Mouse (Mus musculus) MEL (cell line): ENCODE data around the gene H2-DMb1. TPM values are rescaled to one million over a fixed set of nuclear protein-coding genes. Genes with fewer than 3 reads are reported as not detected.

ENCODE experiments used
- DNase-seq: peaks from one replicate; pipeline ENCODE4 v3.0.0; 2011; ENCODE audit warnings: low read depth, low spot score
- H3K27ac ChIP-seq: 2 replicates; pipeline ENCODE4 v1.5.1; 2012; ENCODE audit warnings: low read depth, mild to moderate bottlenecking, control low read depth, low read length, moderate library complexity; ENCODE audit not compliant: control insufficient read depth
- H3K27me3 ChIP-seq, 2 experiments: fragments of 150-350 bp in 1 of 2; sonication (generic) in 1 of 2; 2 replicates each; pipeline ENCODE4 v1.6.1; 2012; ENCODE audit warnings: low read length in 2 of 2, mild to moderate bottlenecking in 2 of 2, improper control_type of control experiment in 1 of 2, moderate library complexity in 1 of 2; ENCODE audit not compliant: insufficient read depth in 2 of 2, control insufficient read depth in 1 of 2
- H3K36me3 ChIP-seq, 2 experiments: 2 replicates each; pipeline ENCODE4 v1.6.1; 2012 to 2014; ENCODE audit warnings: low read length in 2 of 2, improper control_type of control experiment in 1 of 2, inconsistent platforms in 1 of 2, mild to moderate bottlenecking in 1 of 2; ENCODE audit not compliant: insufficient read depth in 2 of 2, control insufficient read depth in 1 of 2
- H3K4me1 ChIP-seq, 2 experiments: fragments of 150-350 bp in 1 of 2; sonication (generic) in 1 of 2; 2 replicates each; pipeline ENCODE4 v1.6.1; 2012; ENCODE audit warnings: low read length in 2 of 2, improper control_type of control experiment in 1 of 2, mild to moderate bottlenecking in 1 of 2; ENCODE audit not compliant: insufficient read depth in 2 of 2, control insufficient read depth in 1 of 2
- H3K4me3 ChIP-seq, 2 experiments: fragments of 150-350 bp in 1 of 2; sonication (generic) in 1 of 2; 2 replicates each; pipeline ENCODE4 v1.5.1; 2012; ENCODE audit warnings: low read depth in 2 of 2, low read length in 2 of 2, mild to moderate bottlenecking in 2 of 2, moderate library complexity in 2 of 2, control low read depth in 1 of 2, improper control_type of control experiment in 1 of 2; ENCODE audit not compliant: control insufficient read depth in 1 of 2, insufficient read depth in 1 of 2
- H3K79me2 ChIP-seq: 2 replicates; pipeline ENCODE4 v1.6.1; 2012; ENCODE audit warnings: mild to moderate bottlenecking, low read length, moderate library complexity; ENCODE audit not compliant: control insufficient read depth, poor library complexity, insufficient read depth
- H3K9ac ChIP-seq: 2 replicates; pipeline ENCODE4 v1.6.1; 2012; ENCODE audit warnings: low read depth, mild to moderate bottlenecking, control low read depth, low read length, moderate library complexity; ENCODE audit not compliant: control insufficient read depth, poor library complexity, severe bottlenecking
- H3K9me3 ChIP-seq: fragments of 150-350 bp; sonication (generic); replicated peaks from 2 replicates; pipeline ENCODE4 v1.6.1; 2012; ENCODE audit warnings: mild to moderate bottlenecking, low read length, improper control_type of control experiment, moderate library complexity; ENCODE audit not compliant: insufficient read depth
- BHLHE40 ChIP-seq: IDR thresholded peaks from 2 replicates; pipeline ENCODE4 v1.6.1; 2012; ENCODE audit warnings: low read depth, mild to moderate bottlenecking, inconsistent platforms, low read length, improper control_type of control experiment, borderline replicate concordance
- CHD1 ChIP-seq: IDR thresholded peaks from 2 replicates; pipeline ENCODE4 v1.6.1; 2012; ENCODE audit warnings: low read depth, mild to moderate bottlenecking, inconsistent platforms, low read length, improper control_type of control experiment
- CHD2 ChIP-seq: IDR thresholded peaks from 2 replicates; pipeline ENCODE4 v1.6.1; 2011; ENCODE audit warnings: low read length, improper control_type of control experiment
- CTCF ChIP-seq, 3 experiments: IDR thresholded peaks in 2 of 3; conservative IDR thresholded peaks in 1 of 3; 2 replicates each; pipeline ENCODE4 v1.5.1; 2011 to 2012; ENCODE audit warnings: low read length in 3 of 3, low read depth in 2 of 3, mild to moderate bottlenecking in 2 of 3, improper control_type of control experiment in 1 of 3, inconsistent platforms in 1 of 3, mixed read lengths in 1 of 3, moderate library complexity in 1 of 3; ENCODE audit not compliant: control insufficient read depth in 1 of 3, insufficient read depth in 1 of 3, poor library complexity in 1 of 3, severe bottlenecking in 1 of 3
- E2F4 ChIP-seq: IDR thresholded peaks from 2 replicates; pipeline ENCODE4 v1.6.1; 2011; ENCODE audit warnings: low read depth, low read length, improper control_type of control experiment, borderline replicate concordance
- EP300 ChIP-seq, 2 experiments: IDR thresholded peaks; 2 replicates each; pipeline ENCODE4 v1.6.1; 2011; ENCODE audit warnings: improper control_type of control experiment in 2 of 2, low read length in 2 of 2, low read depth in 1 of 2, mild to moderate bottlenecking in 1 of 2
- ETS1 ChIP-seq: IDR thresholded peaks from 2 replicates; pipeline ENCODE4 v1.6.1; 2012; ENCODE audit warnings: low read depth, mild to moderate bottlenecking, inconsistent platforms, low read length, improper control_type of control experiment, moderate library complexity
- GABPA ChIP-seq: IDR thresholded peaks from 2 replicates; pipeline ENCODE4 v1.6.1; 2012; ENCODE audit warnings: low read depth, mild to moderate bottlenecking, inconsistent platforms, low read length, improper control_type of control experiment, moderate library complexity
- GATA1 ChIP-seq: IDR thresholded peaks from 2 replicates; pipeline ENCODE4 v1.6.1; 2011; ENCODE audit warnings: low read depth, low read length, improper control_type of control experiment
- HCFC1 ChIP-seq: IDR thresholded peaks from 2 replicates; pipeline ENCODE4 v1.6.1; 2012; ENCODE audit warnings: low read depth, mild to moderate bottlenecking, inconsistent platforms, low read length, improper control_type of control experiment, moderate library complexity
- JUND ChIP-seq: IDR thresholded peaks from 2 replicates; pipeline ENCODE4 v1.6.1; 2011; ENCODE audit warnings: low read depth, mild to moderate bottlenecking, improper control_type of control experiment, low read length
- MAFK ChIP-seq: IDR thresholded peaks from 2 replicates; pipeline ENCODE4 v1.6.1; 2011; ENCODE audit warnings: low read depth, mild to moderate bottlenecking, low read length, improper control_type of control experiment, borderline replicate concordance
- MAX ChIP-seq: IDR thresholded peaks from 2 replicates; pipeline ENCODE4 v1.6.1; 2011; ENCODE audit warnings: low read length, improper control_type of control experiment
- MXI1 ChIP-seq: IDR thresholded peaks from 2 replicates; pipeline ENCODE4 v1.6.1; 2011; ENCODE audit warnings: mild to moderate bottlenecking, low read depth, low read length, improper control_type of control experiment
- MYB ChIP-seq: IDR thresholded peaks from 2 replicates; pipeline ENCODE4 v1.6.1; 2011; ENCODE audit warnings: mild to moderate bottlenecking, low read depth, low read length, improper control_type of control experiment
- MYC ChIP-seq: IDR thresholded peaks from 2 replicates; pipeline ENCODE4 v1.6.1; 2011; ENCODE audit warnings: low read depth, mild to moderate bottlenecking, low read length, improper control_type of control experiment, moderate library complexity
- NELFE ChIP-seq: IDR thresholded peaks from 2 replicates; pipeline ENCODE4 v1.6.1; 2011; ENCODE audit warnings: low read depth, low read length, improper control_type of control experiment
- NRF1 ChIP-seq: IDR thresholded peaks from 2 replicates; pipeline ENCODE4 v1.6.1; 2014; ENCODE audit warnings: low read depth, mild to moderate bottlenecking, inconsistent platforms, low read length, improper control_type of control experiment, moderate library complexity; ENCODE audit not compliant: poor library complexity, insufficient read depth, severe bottlenecking
- POLR2A ChIP-seq, 2 experiments: IDR thresholded peaks; 2 replicates each; pipeline ENCODE4 v1.6.1; 2011 to 2012; ENCODE audit warnings: low read length in 2 of 2, mild to moderate bottlenecking in 2 of 2, control low read depth in 1 of 2, improper control_type of control experiment in 1 of 2, low read depth in 1 of 2, moderate library complexity in 1 of 2; ENCODE audit not compliant: control insufficient read depth in 1 of 2, insufficient read depth in 1 of 2, poor library complexity in 1 of 2
- POLR2AphosphoS5 ChIP-seq: IDR thresholded peaks from 2 replicates; pipeline ENCODE4 v1.6.1; 2012; ENCODE audit warnings: low read depth, borderline replicate concordance, mild to moderate bottlenecking, inconsistent platforms, low read length, moderate library complexity, mixed read lengths
- TAL1 ChIP-seq: IDR thresholded peaks from 2 replicates; pipeline ENCODE4 v1.6.1; 2012; ENCODE audit warnings: mild to moderate bottlenecking, inconsistent platforms, low read length, moderate library complexity, mixed read lengths
- TBP ChIP-seq: IDR thresholded peaks from 2 replicates; pipeline ENCODE4 v1.8.0; 2011; ENCODE audit warnings: low read depth, low read length, improper control_type of control experiment
- TCF12 ChIP-seq: IDR thresholded peaks from 2 replicates; pipeline ENCODE4 v1.6.1; 2014; ENCODE audit warnings: low read depth, mild to moderate bottlenecking, inconsistent platforms, low read length, improper control_type of control experiment, moderate library complexity
- USF1 ChIP-seq: IDR thresholded peaks from 2 replicates; pipeline ENCODE4 v1.6.1; 2014; ENCODE audit warnings: low read depth, mild to moderate bottlenecking, inconsistent platforms, low read length, improper control_type of control experiment, moderate library complexity
- USF2 ChIP-seq, 2 experiments: IDR thresholded peaks; 2 replicates each; pipeline ENCODE4 v1.6.1; 2011 to 2012; ENCODE audit warnings: improper control_type of control experiment in 2 of 2, low read length in 2 of 2, borderline replicate concordance in 1 of 2, inconsistent platforms in 1 of 2, low read depth in 1 of 2, mild to moderate bottlenecking in 1 of 2; ENCODE audit not compliant: insufficient read depth in 1 of 2
- ZKSCAN1 ChIP-seq: IDR thresholded peaks from 2 replicates; pipeline ENCODE4 v1.6.1; 2012; ENCODE audit warnings: low read depth, mild to moderate bottlenecking, inconsistent platforms, low read length, improper control_type of control experiment, moderate library complexity
- ZMIZ1 ChIP-seq: IDR thresholded peaks from 2 replicates; pipeline ENCODE4 v1.6.1; 2012; ENCODE audit warnings: low read depth, mild to moderate bottlenecking, inconsistent platforms, low read length, improper control_type of control experiment, moderate library complexity
- polyA plus RNA-seq, 2 experiments: library from polyadenylated mRNA; stranded (reverse) in 1 of 2; unstranded in 1 of 2; fragments of >175 nt in 1 of 2; fragments of >200 nt in 1 of 2; gene quantifications; 2 replicates each; pipeline versions ENCODE4 v1.2.1 to v1.2.4; 2012; ENCODE audit warnings: low replicate concordance in 2 of 2, low read depth in 1 of 2; ENCODE audit not compliant: insufficient read length in 2 of 2, insufficient read depth in 1 of 2, missing spikeins in 1 of 2
- total RNA-seq: library from RNA; depleted of rRNA; stranded (reverse); fragments of 300-350 nt; gene quantifications from 2 replicates; pipeline ENCODE4 v1.2.3, GENCODE M21; 2012

The H2-DMb1 gene
- total and polyA plus RNA-seq, 3 experiments = 0.67 TPM; not detected in 2

DNA sequence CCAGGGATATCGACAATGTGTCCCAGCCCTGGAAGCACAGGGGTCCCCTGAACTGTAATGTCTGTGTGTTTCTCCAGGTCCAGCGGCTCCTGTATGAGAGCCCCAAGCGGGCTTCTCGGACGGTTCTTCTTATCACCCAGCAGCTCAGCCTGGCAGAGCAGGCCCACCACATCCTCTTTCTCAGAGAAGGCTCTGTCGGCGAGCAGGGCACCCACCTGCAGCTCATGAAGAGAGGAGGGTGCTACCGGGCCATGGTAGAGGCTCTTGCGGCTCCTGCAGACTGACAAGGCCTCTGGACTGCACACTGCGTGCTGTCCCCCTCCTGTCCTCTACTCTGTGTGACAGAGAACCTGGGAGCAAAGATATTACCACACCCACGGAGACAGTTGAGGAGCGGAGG, 43.6 kb downstream of the H2-DMb1 start (continued):
- TF ChIP-seq POLR2AphosphoS5 = no peak
- no peak for TF ChIP-seq CHD2
- no peak for TF ChIP-seq USF1
- no peak for TF ChIP-seq USF2 (IDR thresholded peaks at IDR 0.05; ENCODE audit: borderline replicate concordance in 1 of 2, insufficient read depth in 1 of 2, low read depth in 1 of 2, low read length in 2 of 2)
- no peak for TF ChIP-seq MYC
- TF ChIP-seq POLR2A (IDR thresholded peaks at IDR 0.05; ENCODE audit: control insufficient read depth in 1 of 2, insufficient read depth in 1 of 2, low read depth in 1 of 2, low read length in 2 of 2, poor library complexity in 1 of 2) = peak; percentile 19 to 61; a peak in 1 of 4 replicates
- TF ChIP-seq EP300 (IDR thresholded peaks at IDR 0.05; ENCODE audit: low read depth in 1 of 2, low read length in 2 of 2) = peak in 1 of 2 experiments; percentile 71; a peak in 2 of 4 replicates
- TF ChIP-seq ZMIZ1 = no peak
- TF ChIP-seq CTCF (IDR thresholded peaks at IDR 0.05 in 2 of 3, conservative IDR thresholded peaks at IDR 0.05 in 1 of 3; ENCODE audit: control insufficient read depth in 1 of 3, insufficient read depth in 1 of 3, low read depth in 2 of 3, low read length in 3 of 3, poor library complexity in 1 of 3, severe bottlenecking in 1 of 3) = no peak
- no peak for TF ChIP-seq BHLHE40

DNA sequence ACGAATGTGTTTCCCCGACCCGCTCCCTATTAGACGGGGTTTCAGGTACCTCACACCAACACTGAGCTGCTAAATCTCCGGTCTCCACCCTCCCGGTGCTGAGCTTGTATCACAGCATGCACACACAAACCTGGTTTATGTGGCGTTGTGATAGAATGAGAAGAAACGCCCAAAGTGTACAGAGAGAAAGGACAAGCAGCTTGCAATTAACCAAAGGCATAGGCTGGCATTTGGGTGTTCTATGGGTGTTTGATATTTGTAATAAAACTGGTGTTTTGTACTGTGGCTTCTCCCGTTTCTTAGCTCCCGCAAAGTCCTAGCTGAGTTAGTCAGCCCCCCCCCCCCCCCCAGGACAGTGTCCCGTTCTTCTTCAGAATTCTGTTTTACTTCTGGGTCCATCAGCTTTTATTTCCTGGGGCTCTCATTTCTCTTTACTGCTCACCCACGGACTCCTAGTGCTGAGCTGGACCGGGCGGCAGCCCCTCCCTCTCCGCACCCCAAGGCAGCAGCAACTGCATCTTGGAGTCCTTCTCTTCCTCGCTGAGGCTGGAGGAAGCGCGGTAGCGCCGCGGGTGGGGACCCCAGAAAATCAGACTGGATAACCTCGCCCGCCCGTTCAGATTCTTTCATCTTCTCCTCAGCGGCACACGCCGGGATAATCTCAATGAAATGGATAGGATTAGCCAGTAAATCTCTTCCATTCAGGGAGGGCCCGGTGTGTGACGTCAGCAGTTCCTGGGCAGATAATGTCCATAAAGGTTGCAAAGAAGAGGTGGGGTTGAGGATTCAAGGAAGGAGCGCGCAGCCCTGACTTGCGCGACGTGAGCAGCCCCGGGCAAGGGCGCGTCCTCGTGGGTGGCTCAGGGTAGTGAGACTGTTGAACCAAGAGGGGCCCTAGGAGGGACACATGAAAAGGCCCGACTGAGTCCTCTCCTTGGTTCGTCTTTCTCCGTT, 44.3 kb downstream of the H2-DMb1 start, which contains the start of gene Psmb8:
TSS of gene Psmb8 (plus strand) at position 781 of the 954 bp plus-strand sequence.
- H3K9ac ChIP-seq = peak within 1 kb of the TSS; percentile 88
- TF ChIP-seq GABPA = no peak
- no peak for TF ChIP-seq TAL1
- peak; percentile 10 for TF ChIP-seq NELFE
- peak; percentile 88 for TF ChIP-seq ZMIZ1
- TF ChIP-seq MYC = 0 out of 2 replicates have a peak, but pooled peaks have one; percentile 50
- TF ChIP-seq MAX = no peak; the same call in 1 of the 2 replicates
- peak; percentile 41; the same call in 1 of the 2 replicates for TF ChIP-seq ETS1
- TF ChIP-seq TBP = peak; percentile 71
- TF ChIP-seq HCFC1 = peak; percentile 60
- TF ChIP-seq ZKSCAN1 = no peak
- 0 out of 2 replicates have a peak, but pooled peaks have one; percentile 8 for TF ChIP-seq TCF12
- peak; percentile 18; the same call in 1 of the 2 replicates for TF ChIP-seq GATA1
- TF ChIP-seq JUND = 0 out of 2 replicates have a peak, but pooled peaks have one; percentile 48
- TF ChIP-seq MXI1 = peak; percentile 58; the same call in 1 of the 2 replicates
- TF ChIP-seq CHD2 = peak; percentile 91
- TF ChIP-seq EP300 (IDR thresholded peaks at IDR 0.05; ENCODE audit: low read depth in 1 of 2, low read length in 2 of 2) = peak in 1 of 2 experiments; percentile 6; a peak in 1 of 4 replicates
- peak; percentile 59; the same call in 1 of the 2 replicates for TF ChIP-seq NRF1
- TF ChIP-seq USF2 (IDR thresholded peaks at IDR 0.05; ENCODE audit: borderline replicate concordance in 1 of 2, insufficient read depth in 1 of 2, low read depth in 1 of 2, low read length in 2 of 2) = no peak
- no peak for TF ChIP-seq MAFK
- no peak for TF ChIP-seq CHD1
- no peak for TF ChIP-seq POLR2AphosphoS5
- no peak for TF ChIP-seq E2F4
- no peak for TF ChIP-seq CTCF (IDR thresholded peaks at IDR 0.05 in 2 of 3, conservative IDR thresholded peaks at IDR 0.05 in 1 of 3; ENCODE audit: control insufficient read depth in 1 of 3, insufficient read depth in 1 of 3, low read depth in 2 of 3, low read length in 3 of 3, poor library complexity in 1 of 3, severe bottlenecking in 1 of 3)
- peak; percentile 52 for TF ChIP-seq BHLHE40
- TF ChIP-seq POLR2A (IDR thresholded peaks at IDR 0.05; ENCODE audit: control insufficient read depth in 1 of 2, insufficient read depth in 1 of 2, low read depth in 1 of 2, low read length in 2 of 2, poor library complexity in 1 of 2) = peak in 1 of 2 experiments; percentile 58; a peak in 1 of 4 replicates
- TF ChIP-seq MYB = no peak
- H3K9me3 ChIP-seq = no peaks in the 10 kb centered on the region
- H3K27ac ChIP-seq = peak within 1 kb of the TSS; percentile 87
- peaks cover 0 to 5% of the 10 kb centered on the region in 2 experiments; a peak in 1 of 4 replicates for H3K36me3 ChIP-seq
- peaks cover 15% of the 10 kb centered on the region for H3K79me2 ChIP-seq
- DNase-seq = peak; percentile 97
- peaks cover 11 to 14% of the 10 kb centered on the region in 2 experiments for H3K4me1 ChIP-seq
- no peaks in the 10 kb centered on the region for H3K27me3 ChIP-seq
- peak within 1 kb of the TSS; percentile 67 to 93 for H3K4me3 ChIP-seq
